Mouse (Mus musculus): Measurements from ENCODE around the gene Col10a1.

GRCm38 (mm10) chr10:34399267-34399666, 9.5 kb downstream of the Col10a1 start:
- TF ChIP-seq CHD2 (IDR thresholded peaks at IDR 0.05; ENCODE audit: low read depth, low read length) (no peak), MAFK (IDR thresholded peaks at IDR 0.05; ENCODE audit: insufficient read depth, low read depth, low read length) (no peak)
